ENCODE assay signal across 8 mouse cellular contexts in the genomic region with DNA sequence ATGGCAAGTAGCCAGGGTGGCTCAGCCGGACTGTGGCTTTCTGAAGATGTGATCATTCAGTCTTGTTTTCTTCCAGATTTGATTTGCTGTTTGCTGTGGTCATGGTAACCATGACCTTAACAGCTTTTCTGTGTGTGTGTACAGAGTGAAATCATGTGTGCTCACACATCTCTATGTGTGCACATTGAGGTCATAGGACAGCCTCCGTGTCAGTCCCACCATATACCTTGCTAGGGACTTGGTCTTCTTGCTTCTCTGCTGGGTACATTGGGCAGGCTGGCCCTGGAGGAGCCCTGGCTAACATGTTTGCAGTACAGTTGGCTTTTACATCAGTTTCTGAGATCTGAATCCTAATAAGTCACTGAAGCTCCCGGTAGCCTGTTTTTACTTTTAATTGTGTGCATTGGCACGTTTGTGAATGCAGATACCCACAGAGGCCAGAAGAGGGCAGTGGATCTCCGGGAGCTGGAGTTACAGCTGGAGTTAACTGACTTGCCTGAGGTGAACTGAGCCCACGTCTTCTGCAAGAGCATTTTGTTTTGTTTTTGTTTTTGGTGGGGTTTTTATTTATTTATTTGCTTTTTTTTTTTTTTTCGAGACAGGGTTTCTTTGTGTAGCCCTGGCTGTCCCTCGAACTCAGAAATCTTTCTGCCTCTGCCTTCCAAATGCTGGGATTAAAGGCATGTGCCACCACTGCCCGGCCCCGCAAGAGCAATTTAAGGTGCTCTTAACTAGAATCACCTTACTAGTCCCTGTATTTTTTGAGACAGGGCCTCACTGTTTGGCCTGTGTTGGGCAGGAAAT. TPM values are rescaled to one million over a fixed set of nuclear protein-coding genes. Genes with fewer than 3 reads are reported as not detected.
DNase-seq lines count a peak whose midpoint lies in the region; ATAC-seq lines count a peak whose summit lies in the region.

No protein-coding gene starts in this region.

- DNase-seq in cerebellum, adult 9-11 months, result peak; percentile 12
- peak; percentile 21 for DNase-seq in right cerebral cortex, adult 18-20 months
- DNase-seq in right cerebral cortex, postnatal 36 days (ENCODE audit: low spot score in 2 of 2), result no peak
- peak; percentile 32 to 41 for DNase-seq in cerebellum, postnatal 14 days
- peak; percentile 61 for DNase-seq in heart, postnatal 4 days
- peak; percentile 62 to 63 for DNase-seq in lung, adult 18-20 months
- DNase-seq in spleen, adult 18-20 months, result peak; percentile 22 to 42

- ATAC-seq in cerebellum, adult (ENCODE audit: insufficient number of reproducible peaks, low FRiP score, low TSS enrichment), result no peak

RNA-seq across cellular contexts. Expression of a gene that starts 38.0 kb away (rescaled TPM):
- 10 to 100 TPM; 24.0 to 25.4 TPM for total RNA-seq in heart, postnatal 4 days (2021)

RNA-seq across cellular contexts. Expression of a gene that starts 46.4 kb away (rescaled TPM):
- 1 to 10 TPM; 8.2 to 8.8 TPM for total RNA-seq in heart, postnatal 4 days (2021)

RNA-seq across cellular contexts. Expression of a gene that starts 49.9 kb away (rescaled TPM):
- 10 to 100 TPM; 53.0 to 58.9 TPM for total RNA-seq in heart, postnatal 4 days (2021)

Comparison
In these comparisons a context has a peak if more than half of its experiments do, and no peak if none do; other contexts are left out.
1. DNase-seq: peak in cerebellum, adult 9-11 months (single experiment), right cerebral cortex, adult 18-20 months (single experiment), cerebellum, postnatal 14 days (2 of 2), heart, postnatal 4 days (single experiment), lung, adult 18-20 months (2 of 2) and spleen, adult 18-20 months (2 of 2); none in right cerebral cortex, postnatal 36 days (0 of 2).